Mouse (Mus musculus) ES-E14 (cell line): ENCODE data around the gene Wnt1.

Experiments used
- HCFC1 ChIP-seq: IDR thresholded peaks from 2 replicates; pipeline ENCODE4 v1.6.1; 2012; ENCODE audit warnings: low read length, inconsistent platforms, borderline replicate concordance; ENCODE audit not compliant: insufficient read depth
- ZC3H11A ChIP-seq: IDR thresholded peaks from 2 replicates; pipeline ENCODE4 v1.6.1; 2012; ENCODE audit warnings: low read depth, mild to moderate bottlenecking, inconsistent platforms, low read length, borderline replicate concordance

- no peak for TF ChIP-seq ZC3H11A
- TF ChIP-seq HCFC1, result no peak
Measured at GRCm38 (mm10) chr15:98806809-98807770, 17.4 kb downstream of the Wnt1 start.
